Mouse (Mus musculus): ENCODE measurements around the gene Gorasp1. TPM values are rescaled to one million over a fixed set of nuclear protein-coding genes. Genes with fewer than 3 reads are reported as not detected.

Gene Gorasp1
- polyA plus RNA-seq, 1 experiment from 2014 or later: 16.7 TPM

DNA sequence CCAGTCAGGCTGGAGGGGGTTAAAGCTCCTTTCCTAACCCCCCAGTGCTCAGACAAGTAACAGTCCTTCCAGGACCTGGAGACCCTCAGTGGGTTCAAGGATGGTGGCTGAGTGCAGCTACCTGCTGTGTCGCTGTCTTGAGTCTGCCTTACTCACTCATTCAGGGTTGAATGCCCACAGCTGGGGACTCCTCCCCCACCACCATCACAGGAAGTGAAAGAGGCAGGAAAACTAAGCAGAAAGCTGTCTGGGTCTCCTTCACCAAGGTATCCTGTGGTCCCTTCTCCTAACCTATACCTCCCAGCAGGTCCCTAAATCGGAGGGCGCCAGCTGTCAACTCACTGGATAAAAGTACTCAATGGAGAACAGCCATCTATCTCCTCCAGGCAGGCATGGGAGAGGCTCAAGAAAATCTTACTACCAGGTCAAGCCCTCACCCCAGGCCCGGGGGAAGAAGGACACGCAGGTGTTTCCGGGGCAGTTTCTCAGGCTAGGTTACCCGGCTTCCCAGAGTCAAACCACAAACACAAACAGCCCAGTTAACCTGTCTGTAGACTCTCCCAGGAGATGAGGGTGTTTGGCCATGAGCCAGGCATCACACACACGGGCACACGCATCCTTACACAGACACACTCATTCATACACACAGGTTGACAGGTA lies 40.9 kb upstream of the Gorasp1 start:
- no peak for ATAC-seq
- Histone ChIP-seq H3K9ac (replicated peaks; ENCODE audit: low read depth) (no peak overlapping the region), H3K4me3 (ENCODE audit: low read depth, low read length) (no peak overlapping the region), H3K4me2 (replicated peaks; ENCODE audit: low read depth, low read length) (peak overlapping the region; percentile 27), H3K36me3 (ENCODE audit: insufficient read depth, low read length) (peaks cover 14% of the 10 kb centered on the region; the same call in 1 of the 2 replicates), H3K27me3 (replicated peaks; ENCODE audit: insufficient read depth, low read length) (no peaks in the 10 kb centered on the region), H3K4me1 (ENCODE audit: insufficient read depth, low read depth, low read length) (peaks cover 29% of the 10 kb centered on the region), H3K27ac (ENCODE audit: low read length) (no peak overlapping the region), H3K9me3 (ENCODE audit: low read length) (no peaks in the 10 kb centered on the region)
- DNase-seq (ENCODE audit: low spot score): no peak
- no peak for TF ChIP-seq CTCF (IDR thresholded peaks at IDR 0.05)
- TF ChIP-seq EP300 (IDR thresholded peaks at IDR 0.05): no peak
- 37% methylated on average over 9 of the region's 9 CpGs for WGBS

DNA sequence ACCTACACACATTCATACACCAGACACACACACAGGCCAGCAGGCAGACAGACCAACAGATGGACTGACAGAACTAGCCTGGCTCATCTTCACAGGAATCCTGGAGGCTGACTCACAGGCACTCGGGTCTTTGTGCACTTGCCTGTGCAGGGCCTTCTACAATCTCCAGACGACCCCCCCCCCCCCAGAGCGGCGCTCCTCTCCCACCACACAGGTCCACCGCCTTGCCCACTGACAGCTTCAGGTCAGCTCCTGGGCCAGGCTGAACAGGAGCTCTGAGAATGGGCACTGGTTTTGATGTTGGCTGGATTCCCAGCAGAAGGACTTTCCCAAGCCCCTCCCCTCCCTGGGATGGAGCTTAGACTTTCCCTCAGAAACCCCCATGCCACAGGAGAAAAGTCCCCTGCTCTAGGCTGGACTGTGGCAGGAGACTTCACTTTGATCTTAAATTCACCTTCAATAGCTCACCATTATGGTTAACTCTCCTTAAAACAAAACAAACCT lies 40.2 kb upstream of the Gorasp1 start:
- Histone ChIP-seq H3K4me1 (ENCODE audit: insufficient read depth, low read depth, low read length) (peaks cover 29% of the 10 kb centered on the region), H3K27me3 (replicated peaks; ENCODE audit: insufficient read depth, low read length) (no peaks in the 10 kb centered on the region), H3K9me3 (ENCODE audit: low read length) (no peaks in the 10 kb centered on the region), H3K9ac (replicated peaks; ENCODE audit: low read depth) (no peak overlapping the region), H3K4me2 (replicated peaks; ENCODE audit: low read depth, low read length) (peak overlapping the region; percentile 27; the same call in 1 of the 2 replicates), H3K36me3 (ENCODE audit: insufficient read depth, low read length) (peaks cover 21% of the 10 kb centered on the region), H3K4me3 (ENCODE audit: low read depth, low read length) (no peak overlapping the region), H3K27ac (ENCODE audit: low read length) (no peak overlapping the region)
- DNase-seq (ENCODE audit: low spot score): no peak
- no peak for ATAC-seq
- TF ChIP-seq EP300 (IDR thresholded peaks at IDR 0.05) (no peak), CTCF (IDR thresholded peaks at IDR 0.05) (no peak)
- WGBS: 13% methylated on average over 4 of the region's 5 CpGs

DNA sequence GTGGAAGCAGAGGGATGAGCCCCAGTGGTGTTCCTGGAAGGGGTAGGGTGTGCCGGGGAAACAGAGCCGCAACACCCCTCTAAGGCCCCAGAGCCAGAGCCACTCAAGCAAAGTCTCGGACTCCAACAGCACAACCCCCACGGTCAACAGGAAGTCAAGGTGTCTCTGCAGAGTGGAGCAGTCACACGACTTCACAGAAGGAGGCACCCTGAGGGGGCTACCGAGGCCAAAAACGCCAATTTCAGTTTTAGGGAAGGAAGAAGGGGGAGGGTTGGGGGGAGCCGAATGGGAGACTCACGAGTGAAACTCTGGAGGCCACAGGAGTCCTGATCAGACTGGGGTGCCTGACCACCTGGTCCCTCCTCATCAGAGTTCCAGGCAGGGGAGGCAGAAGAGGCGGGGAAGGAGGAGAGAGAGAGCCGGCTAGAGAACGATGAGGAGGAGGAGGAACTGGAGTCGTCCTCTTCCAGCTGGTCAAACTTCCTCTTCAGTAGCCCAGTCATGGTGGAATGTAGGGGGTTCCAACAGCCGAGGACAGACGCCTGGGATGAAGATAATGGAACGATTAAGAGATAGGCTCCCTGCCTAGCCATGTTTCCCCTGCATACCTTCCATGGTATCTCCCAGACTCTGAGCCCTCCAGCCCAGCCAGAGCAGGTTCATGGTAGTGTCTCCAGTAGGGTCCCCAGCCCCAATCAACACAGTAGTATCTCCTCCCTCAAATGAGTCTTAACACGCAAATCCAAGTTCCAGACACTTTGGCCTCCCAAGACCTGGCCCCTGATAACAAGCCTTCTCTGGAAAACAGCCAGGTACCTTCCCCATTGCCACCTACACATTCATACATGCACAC lies 39.6 kb upstream of the Gorasp1 start:
- H3K4me3 ChIP-seq (ENCODE audit: low read depth, low read length): no peak overlapping the region
- H3K4me1 ChIP-seq (ENCODE audit: insufficient read depth, low read depth, low read length): peaks cover 29% of the 10 kb centered on the region
- H3K27me3 ChIP-seq (replicated peaks; ENCODE audit: insufficient read depth, low read length): no peaks in the 10 kb centered on the region
- WGBS: 21% methylated on average over 17 of the region's 17 CpGs
- H3K4me2 ChIP-seq (replicated peaks; ENCODE audit: low read depth, low read length): peak overlapping the region; percentile 27; the same call in 1 of the 2 replicates
- DNase-seq (ENCODE audit: low spot score): no peak
- ATAC-seq: no peak
- no peak overlapping the region for H3K27ac ChIP-seq (ENCODE audit: low read length)
- no peaks in the 10 kb centered on the region for H3K9me3 ChIP-seq (ENCODE audit: low read length)
- H3K36me3 ChIP-seq (ENCODE audit: insufficient read depth, low read length): peaks cover 27% of the 10 kb centered on the region
- TF ChIP-seq CTCF (IDR thresholded peaks at IDR 0.05): no peak
- no peak for TF ChIP-seq EP300 (IDR thresholded peaks at IDR 0.05)
- no peak overlapping the region for H3K9ac ChIP-seq (replicated peaks; ENCODE audit: low read depth)

DNA sequence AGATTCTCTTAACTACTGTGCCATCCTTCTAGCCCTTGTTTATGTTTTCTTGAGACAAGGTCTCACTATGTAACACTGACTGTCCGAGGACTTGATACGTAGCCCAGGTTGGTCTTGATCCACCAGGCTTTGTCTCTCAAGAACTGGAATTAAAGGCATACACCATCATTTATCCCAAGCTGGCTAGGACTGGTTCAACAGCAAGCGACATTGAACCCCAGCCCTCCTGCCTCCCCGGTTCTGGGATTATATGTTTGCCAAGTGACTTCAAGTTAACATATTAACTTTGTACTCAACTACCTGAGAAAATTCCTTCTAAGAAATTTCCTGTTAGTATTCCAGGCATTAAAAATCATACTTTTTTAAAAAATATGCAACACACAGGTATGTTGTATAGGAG lies 37.9 kb upstream of the Gorasp1 start:
- ATAC-seq (no peak), DNase-seq (ENCODE audit: low spot score) (no peak)
- TF ChIP-seq CTCF (IDR thresholded peaks at IDR 0.05): no peak
- TF ChIP-seq EP300 (IDR thresholded peaks at IDR 0.05): no peak
- no peaks in the 10 kb centered on the region for H3K9me3 ChIP-seq (ENCODE audit: low read length)
- peaks cover 35% of the 10 kb centered on the region for H3K4me1 ChIP-seq (ENCODE audit: insufficient read depth, low read depth, low read length)
- no peak overlapping the region for H3K4me3 ChIP-seq (ENCODE audit: low read depth, low read length)
- WGBS: 73% methylated on average over 4 of the region's 4 CpGs
- H3K36me3 ChIP-seq (ENCODE audit: insufficient read depth, low read length): peaks cover 31% of the 10 kb centered on the region
- H3K4me2 ChIP-seq (replicated peaks; ENCODE audit: low read depth, low read length): no peak overlapping the region
- no peak overlapping the region for H3K9ac ChIP-seq (replicated peaks; ENCODE audit: low read depth)
- no peak overlapping the region for H3K27ac ChIP-seq (ENCODE audit: low read length)
- H3K27me3 ChIP-seq (replicated peaks; ENCODE audit: insufficient read depth, low read length): no peaks in the 10 kb centered on the region

DNA sequence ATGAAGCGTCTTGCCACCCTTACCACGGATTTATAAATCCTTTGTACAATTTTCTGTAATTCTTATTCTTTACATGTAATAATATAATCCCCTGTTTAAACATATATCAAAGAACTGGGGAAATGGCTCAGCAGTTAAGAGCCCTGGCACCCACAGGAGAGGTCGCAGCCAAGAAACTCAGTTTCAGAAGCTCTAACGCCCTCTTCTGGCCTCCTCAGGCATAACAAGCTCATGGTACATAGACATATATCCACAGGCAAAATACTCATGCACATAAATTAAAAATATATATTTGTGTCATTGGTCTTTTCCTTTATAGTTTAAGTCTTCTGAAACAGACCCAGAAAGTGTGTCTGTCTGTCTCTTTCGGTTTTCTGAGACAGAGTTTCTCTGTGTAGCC lies 37.2 kb upstream of the Gorasp1 start:
- 73% methylated on average over 5 of the region's 5 CpGs for WGBS
- ATAC-seq: no peak

DNA sequence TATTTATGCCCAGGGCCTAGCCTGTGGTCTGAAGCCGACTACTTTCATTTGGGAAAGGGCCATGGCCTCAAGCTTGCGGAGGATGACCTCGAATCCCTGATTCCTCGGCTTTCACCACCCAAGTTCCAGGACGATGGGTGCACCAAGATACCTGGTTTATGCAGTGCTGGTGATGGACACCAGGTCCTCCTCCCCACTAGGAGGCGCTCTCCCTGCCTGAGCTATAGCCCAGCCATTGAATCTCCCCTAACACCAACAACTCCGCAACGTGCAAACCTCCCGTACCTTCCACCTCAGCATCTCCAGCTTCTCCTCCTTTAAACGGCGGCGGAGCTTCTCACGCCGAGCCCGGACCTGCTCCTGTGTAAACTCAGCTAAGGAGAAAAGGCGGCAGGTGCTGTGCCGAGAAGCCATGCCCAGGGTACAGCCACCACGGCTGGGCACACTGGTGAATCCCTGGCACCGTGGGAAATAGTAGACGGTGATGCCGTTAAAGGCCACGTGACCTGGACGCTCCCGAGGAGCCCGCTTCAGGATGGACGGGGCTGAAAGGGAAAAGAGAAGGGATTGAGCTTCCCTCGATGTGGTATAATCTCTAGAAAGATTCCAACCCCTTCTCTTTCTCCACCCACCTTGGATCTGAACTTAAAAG lies 36.6 kb upstream of the Gorasp1 start:
- Histone ChIP-seq H3K9me3 (ENCODE audit: low read length) (no peaks in the 10 kb centered on the region), H3K27ac (ENCODE audit: low read length) (no peak overlapping the region), H3K4me1 (ENCODE audit: insufficient read depth, low read depth, low read length) (peaks cover 33% of the 10 kb centered on the region), H3K36me3 (ENCODE audit: insufficient read depth, low read length) (peaks cover 31% of the 10 kb centered on the region), H3K9ac (replicated peaks; ENCODE audit: low read depth) (no peak overlapping the region), H3K4me3 (ENCODE audit: low read depth, low read length) (no peak overlapping the region), H3K4me2 (replicated peaks; ENCODE audit: low read depth, low read length) (no peak overlapping the region), H3K27me3 (replicated peaks; ENCODE audit: insufficient read depth, low read length) (no peaks in the 10 kb centered on the region)
- DNase-seq (ENCODE audit: low spot score) (no peak), ATAC-seq (no peak)
- WGBS: 89% methylated on average over 27 of the region's 27 CpGs
- no peak for TF ChIP-seq EP300 (IDR thresholded peaks at IDR 0.05)
- TF ChIP-seq CTCF (IDR thresholded peaks at IDR 0.05): peak; percentile 70

More for the DNA sequence above, 37.2 kb upstream of the Gorasp1 start:
- no peaks in the 10 kb centered on the region for H3K9me3 ChIP-seq (ENCODE audit: low read length)
- H3K4me3 ChIP-seq (ENCODE audit: low read depth, low read length): no peak overlapping the region
- no peak overlapping the region for H3K4me2 ChIP-seq (replicated peaks; ENCODE audit: low read depth, low read length)
- peaks cover 35% of the 10 kb centered on the region for H3K4me1 ChIP-seq (ENCODE audit: insufficient read depth, low read depth, low read length)
- peaks cover 31% of the 10 kb centered on the region for H3K36me3 ChIP-seq (ENCODE audit: insufficient read depth, low read length)
- DNase-seq (ENCODE audit: low spot score): peak; percentile 32
- TF ChIP-seq CTCF (IDR thresholded peaks at IDR 0.05) (peak; percentile 55), EP300 (IDR thresholded peaks at IDR 0.05) (no peak)
- H3K27ac ChIP-seq (ENCODE audit: low read length): no peak overlapping the region
- no peak overlapping the region for H3K9ac ChIP-seq (replicated peaks; ENCODE audit: low read depth)
- H3K27me3 ChIP-seq (replicated peaks; ENCODE audit: insufficient read depth, low read length): no peaks in the 10 kb centered on the region
